Mouse (Mus musculus) bone marrow, adult 2 months (tissue): ENCODE measurements at regions not wholly inside any gene's neighbourhood (a gene's known extent, or its start where the extent isn't known, plus 50 kb on each side); places are given as distances from the start of the nearest gene placed in this dataset.
A peak's percentile ranks its signal among the peaks of the same experiment; 100 is the strongest.

Experiments
- H3K27ac ChIP-seq: fragments of 200-500 bp; 2 replicates; pipeline ENCODE4 v1.5.1; 2012; ENCODE audit warnings: low read depth, mild to moderate bottlenecking, control low read depth, inconsistent platforms, low read length; ENCODE audit not compliant: control insufficient read depth, poor library complexity, insufficient read depth
- H3K4me1 ChIP-seq: fragments of 200-500 bp; 2 replicates; pipeline ENCODE4 v1.6.1; 2011; ENCODE audit warnings: low read length; ENCODE audit not compliant: control insufficient read depth, insufficient read depth
- H3K4me3 ChIP-seq: fragments of 200-500 bp; replicated peaks from 2 replicates; pipeline ENCODE3; 2011; ENCODE audit warnings: mild to moderate bottlenecking, low read depth, low read length, control low read depth; ENCODE audit not compliant: control insufficient read depth
- CTCF ChIP-seq: fragments of 200-500 bp; IDR thresholded peaks from 2 replicates; pipeline ENCODE4 v1.5.1; 2011; ENCODE audit warnings: low read length, control low read depth; ENCODE audit not compliant: control insufficient read depth, insufficient read depth
- POLR2A ChIP-seq: fragments of 200-500 bp; IDR thresholded peaks from 2 replicates; pipeline ENCODE4 v1.6.1; 2011; ENCODE audit warnings: low read depth, mild to moderate bottlenecking, control low read depth, low read length, borderline replicate concordance; ENCODE audit not compliant: control insufficient read depth
- WGBS: fragments of 180-500 bp; shearing (Covaris S2); methylation state at CpG from one replicate; pipeline ENCODE4 v1.1.7; 2018; 5-methylcytosine and 5-hydroxymethylcytosine counted together

- TF ChIP-seq POLR2A: no peak
- TF ChIP-seq CTCF: no peak
- H3K27ac ChIP-seq: no peak overlapping the region
- H3K4me3 ChIP-seq: no peak overlapping the region
- 69% methylated on average over 8 of the region's 8 CpGs for WGBS
- H3K4me1 ChIP-seq: no peaks in the 10 kb centered on the region; the same call in 1 of the 2 replicates
Measured at GRCm38 (mm10) chr2:72556064-72556821, 80.3 kb downstream of the Cdca7 start.

GRCm38 (mm10) chr2:72557161-72557560 is 81.2 kb downstream of the Cdca7 start:
- no peak overlapping the region for H3K27ac ChIP-seq
- no peaks in the 10 kb centered on the region; the same call in 1 of the 2 replicates for H3K4me1 ChIP-seq
- TF ChIP-seq POLR2A (no peak), CTCF (no peak)
- H3K4me3 ChIP-seq: no peak overlapping the region
- 68% methylated on average over 3 of the region's 3 CpGs for WGBS

- no peak overlapping the region for H3K27ac ChIP-seq
- H3K4me1 ChIP-seq: no peaks in the 10 kb centered on the region; the same call in 1 of the 2 replicates
- no peak overlapping the region for H3K4me3 ChIP-seq
- 79% methylated on average over 9 of the region's 9 CpGs for WGBS
- no peak for TF ChIP-seq POLR2A
- TF ChIP-seq CTCF: no peak
Measured at GRCm38 (mm10) chr2:72557565-72558260, 81.8 kb downstream of the Cdca7 start.

GRCm38 (mm10) chr2:72561383-72561782 is 85.4 kb downstream of the Cdca7 start:
- WGBS: 79% methylated on average over 5 of the region's 5 CpGs
- TF ChIP-seq CTCF: no peak
- no peak for TF ChIP-seq POLR2A

GRCm38 (mm10) chr2:72578322-72578721 is 102.4 kb downstream of the Cdca7 start:
- TF ChIP-seq POLR2A (no peak), CTCF (no peak)
- no peak overlapping the region for H3K4me3 ChIP-seq
- H3K4me1 ChIP-seq: peaks cover 1% of the 10 kb centered on the region
- WGBS: 9% methylated on average over 1 of the region's 1 CpGs
- peak overlapping the region; percentile 89; the same call in 1 of the 2 replicates for H3K27ac ChIP-seq

More at GRCm38 (mm10) chr2:72561383-72561782, 85.4 kb downstream of the Cdca7 start:
- Histone ChIP-seq H3K4me1 (no peaks in the 10 kb centered on the region; the same call in 1 of the 2 replicates), H3K4me3 (no peak overlapping the region), H3K27ac (no peak overlapping the region)

GRCm38 (mm10) chr2:72581136-72581535 is 105.2 kb downstream of the Cdca7 start:
- Histone ChIP-seq H3K27ac (no peak overlapping the region), H3K4me1 (peaks cover 1% of the 10 kb centered on the region), H3K4me3 (no peak overlapping the region)
- TF ChIP-seq POLR2A: no peak
- TF ChIP-seq CTCF: no peak
- WGBS: 76% methylated on average over 6 of the region's 6 CpGs

- no peaks in the 10 kb centered on the region; the same call in 1 of the 2 replicates for H3K4me1 ChIP-seq
- no peak for TF ChIP-seq POLR2A
- TF ChIP-seq CTCF: no peak
- WGBS: 28% methylated on average over 7 of the region's 7 CpGs
Measured at GRCm38 (mm10) chr2:72588814-72589213, 112.9 kb downstream of the Cdca7 start.

GRCm38 (mm10) chr2:72592011-72592410 is 116.1 kb downstream of the Cdca7 start:
- WGBS: 84% methylated on average over 3 of the region's 3 CpGs
- Histone ChIP-seq H3K4me1 (no peaks in the 10 kb centered on the region; the same call in 1 of the 2 replicates), H3K4me3 (no peak overlapping the region), H3K27ac (no peak overlapping the region)
- TF ChIP-seq CTCF: no peak
- TF ChIP-seq POLR2A: no peak

More at GRCm38 (mm10) chr2:72588814-72589213, 112.9 kb downstream of the Cdca7 start:
- no peak overlapping the region for H3K4me3 ChIP-seq
- H3K27ac ChIP-seq: peak overlapping the region; percentile 55
